Mouse (Mus musculus): Measurements from ENCODE around the gene Plcg2. TPM values are rescaled to one million over a fixed set of nuclear protein-coding genes. Genes with fewer than 3 reads are reported as not detected.
A peak's percentile ranks its signal among the peaks of the same experiment; 100 is the strongest.

Plcg2 gene
- polyA plus RNA-seq, 1 experiment from 2014 or later, result 6.0 TPM

- H3K36me3 ChIP-seq, result no peaks in the 10 kb centered on the region
- peak; percentile 37 for DNase-seq (ENCODE audit: low spot score)
- H3K4me1 ChIP-seq, result peaks cover 17% of the 10 kb centered on the region
- no peaks in the 10 kb centered on the region for H3K9me3 ChIP-seq (replicated peaks)
- no peak overlapping the region for H3K27ac ChIP-seq
- peak overlapping the region; percentile 63 for H3K4me3 ChIP-seq
- WGBS, result 7% methylated on average over 20 of the region's 20 CpGs
- peaks cover 44% of the 10 kb centered on the region for H3K27me3 ChIP-seq (ENCODE audit: low read depth, poor library complexity, severe bottlenecking)
Observed at GRCm38 (mm10) chr8:117498915-117499540, 937 bp downstream of the Plcg2 start.

GRCm38 (mm10) chr8:117500232-117500823 is 2.2 kb downstream of the Plcg2 start:
- no peak for DNase-seq (ENCODE audit: low spot score)
- 80% methylated on average over 5 of the region's 5 CpGs for WGBS
- H3K36me3 ChIP-seq, result no peaks in the 10 kb centered on the region
- H3K4me1 ChIP-seq, result peaks cover 17% of the 10 kb centered on the region
- no peak overlapping the region for H3K4me3 ChIP-seq
- H3K27me3 ChIP-seq (ENCODE audit: low read depth, poor library complexity, severe bottlenecking), result peaks cover 31% of the 10 kb centered on the region
- H3K9me3 ChIP-seq (replicated peaks), result no peaks in the 10 kb centered on the region
- H3K27ac ChIP-seq, result no peak overlapping the region

DNA sequence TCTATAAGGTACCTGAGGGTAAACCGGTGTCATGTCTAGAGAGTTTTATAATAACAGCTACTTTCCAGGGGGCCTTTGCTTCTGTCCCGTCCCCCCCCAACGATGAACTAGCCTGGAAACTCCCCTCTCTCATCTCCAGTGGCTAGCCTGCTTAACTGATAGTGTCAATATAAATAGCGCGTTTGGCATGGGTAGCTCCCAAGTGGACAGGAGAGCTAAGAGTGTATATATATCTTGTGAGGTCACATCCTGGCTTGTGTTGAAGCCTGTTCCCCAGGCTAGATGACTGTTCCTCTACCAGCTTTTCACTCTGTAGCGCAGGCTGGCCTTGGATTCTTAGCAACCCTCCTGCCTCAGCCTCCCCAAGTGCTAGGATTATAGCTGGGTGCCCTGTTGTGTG is 3.2 kb downstream of the Plcg2 start:
- H3K9me3 ChIP-seq (replicated peaks), result no peaks in the 10 kb centered on the region

GRCm38 (mm10) chr8:117503405-117504069 is 5.4 kb downstream of the Plcg2 start:
- Histone ChIP-seq H3K9me3 (replicated peaks) (no peaks in the 10 kb centered on the region), H3K27ac (no peak overlapping the region), H3K27me3 (ENCODE audit: low read depth, poor library complexity, severe bottlenecking) (peaks cover 9% of the 10 kb centered on the region), H3K4me1 (peaks cover 9% of the 10 kb centered on the region), H3K4me3 (no peak overlapping the region), H3K36me3 (no peaks in the 10 kb centered on the region)
- WGBS, result 69% methylated on average over 13 of the region's 13 CpGs
- DNase-seq (ENCODE audit: low spot score), result no peak

More for the DNA sequence above, 3.2 kb downstream of the Plcg2 start:
- Histone ChIP-seq H3K27ac (no peak overlapping the region), H3K4me3 (no peak overlapping the region), H3K4me1 (peaks cover 17% of the 10 kb centered on the region), H3K36me3 (no peaks in the 10 kb centered on the region), H3K27me3 (ENCODE audit: low read depth, poor library complexity, severe bottlenecking) (peaks cover 30% of the 10 kb centered on the region)
- DNase-seq (ENCODE audit: low spot score), result no peak
- WGBS, result 92% methylated on average over 6 of the region's 6 CpGs

GRCm38 (mm10) chr8:117507703-117508102 is 9.6 kb downstream of the Plcg2 start:
- no peak for DNase-seq (ENCODE audit: low spot score)
- Histone ChIP-seq H3K36me3 (no peaks in the 10 kb centered on the region), H3K27me3 (ENCODE audit: low read depth, poor library complexity, severe bottlenecking) (no peaks in the 10 kb centered on the region), H3K9me3 (replicated peaks) (no peaks in the 10 kb centered on the region), H3K27ac (no peak overlapping the region), H3K4me3 (no peak overlapping the region), H3K4me1 (no peaks in the 10 kb centered on the region)
- 82% methylated on average over 8 of the region's 8 CpGs for WGBS

DNA sequence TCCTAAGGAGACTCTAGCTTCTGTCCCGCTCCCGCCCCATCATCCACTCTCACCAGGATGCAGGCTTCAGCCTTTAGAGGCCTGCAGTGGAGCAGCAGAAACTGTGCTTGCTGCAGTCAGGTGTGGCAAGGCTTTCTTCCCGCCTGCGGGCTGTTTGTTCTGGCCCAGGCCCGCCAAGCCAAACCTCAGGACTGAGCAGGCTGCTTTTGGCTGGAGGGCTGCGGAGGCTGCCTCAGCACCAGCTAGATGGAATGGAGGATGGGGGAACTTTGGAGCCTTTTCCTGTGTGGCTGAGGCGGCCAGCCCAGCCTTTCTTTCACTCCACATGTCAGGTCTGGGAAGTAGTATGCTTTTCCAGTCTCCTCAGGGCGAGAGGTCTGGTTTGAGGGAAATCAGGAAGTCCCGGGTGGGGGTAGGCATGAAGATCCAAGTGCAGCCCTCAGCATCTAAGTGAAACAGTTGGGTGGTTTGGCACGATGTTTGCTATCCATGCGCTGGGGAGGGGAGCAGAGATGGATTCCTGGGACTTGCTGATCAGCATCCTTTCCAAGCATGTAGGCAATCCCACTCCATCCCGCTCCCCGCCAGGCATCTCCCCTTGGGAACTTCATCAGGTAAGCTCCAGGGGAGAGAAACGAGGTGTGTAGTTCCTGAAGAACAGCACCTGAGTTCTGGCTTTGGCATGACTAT is 18.9 kb downstream of the Plcg2 start:
- no peaks in the 10 kb centered on the region for H3K9me3 ChIP-seq (replicated peaks)
- 0 out of 2 replicates have a peak overlapping the region, but pooled peaks have one; percentile 37 for H3K27ac ChIP-seq
- no peaks in the 10 kb centered on the region for H3K36me3 ChIP-seq
- no peaks in the 10 kb centered on the region for H3K27me3 ChIP-seq (ENCODE audit: low read depth, poor library complexity, severe bottlenecking)
- no peak overlapping the region for H3K4me3 ChIP-seq
- DNase-seq (ENCODE audit: low spot score), result no peak
- WGBS, result 73% methylated on average over 14 of the region's 14 CpGs
- H3K4me1 ChIP-seq, result peaks cover 11% of the 10 kb centered on the region

GRCm38 (mm10) chr8:117517861-117518260 is 19.8 kb downstream of the Plcg2 start:
- 91% methylated on average over 9 of the region's 9 CpGs for WGBS
- Histone ChIP-seq H3K27me3 (ENCODE audit: low read depth, poor library complexity, severe bottlenecking) (no peaks in the 10 kb centered on the region), H3K4me3 (no peak overlapping the region)

DNA sequence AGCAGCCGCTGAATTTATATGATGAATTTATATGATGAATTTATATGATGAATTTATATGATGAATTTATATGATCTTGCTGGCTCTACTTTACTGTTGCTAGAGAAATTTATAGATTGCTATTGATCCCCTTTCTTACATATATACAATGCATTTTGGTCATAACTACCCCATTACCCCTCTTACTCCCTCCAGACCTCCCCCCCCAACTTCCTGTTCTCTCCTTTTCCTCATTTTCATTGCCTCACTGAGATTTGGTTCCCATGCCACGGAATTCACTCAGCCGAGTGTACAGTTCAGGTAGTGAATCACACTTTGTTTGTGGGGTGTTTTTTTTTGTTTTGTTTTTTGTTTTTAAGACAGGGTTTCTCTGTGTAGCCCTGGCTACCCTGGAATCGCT is 20.8 kb downstream of the Plcg2 start:
- Histone ChIP-seq H3K27ac (no peak overlapping the region), H3K9me3 (replicated peaks) (no peaks in the 10 kb centered on the region), H3K27me3 (ENCODE audit: low read depth, poor library complexity, severe bottlenecking) (no peaks in the 10 kb centered on the region), H3K4me1 (peaks cover 5% of the 10 kb centered on the region; the same call in 1 of the 2 replicates), H3K4me3 (no peak overlapping the region), H3K36me3 (no peaks in the 10 kb centered on the region)
- WGBS, result 88% methylated on average over 4 of the region's 4 CpGs
- no peak for DNase-seq (ENCODE audit: low spot score)

More at GRCm38 (mm10) chr8:117517861-117518260, 19.8 kb downstream of the Plcg2 start:
- DNase-seq (ENCODE audit: low spot score), result no peak
- Histone ChIP-seq H3K36me3 (no peaks in the 10 kb centered on the region), H3K9me3 (replicated peaks) (no peaks in the 10 kb centered on the region), H3K27ac (no peak overlapping the region), H3K4me1 (peaks cover 11% of the 10 kb centered on the region)

DNA sequence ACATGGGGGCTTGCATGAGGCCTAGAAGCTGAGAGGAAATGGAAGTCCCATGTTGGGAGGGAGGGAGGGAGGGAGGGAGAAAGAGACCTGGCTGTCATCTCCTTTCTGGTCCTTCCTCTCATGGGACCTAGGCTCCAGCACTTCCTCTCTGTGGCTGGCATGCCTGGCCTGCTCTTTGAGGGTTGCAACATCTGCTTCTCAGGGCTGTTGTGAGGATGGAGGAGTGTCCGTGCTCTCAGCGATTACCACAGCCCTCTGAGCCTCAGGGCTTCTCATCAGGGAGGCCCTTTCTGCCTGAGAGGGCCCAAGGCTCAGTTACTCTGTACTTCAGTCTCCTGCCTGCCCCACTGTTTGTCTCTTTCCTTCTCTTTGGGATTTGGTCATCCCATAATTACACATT is 28.1 kb downstream of the Plcg2 start:
- H3K36me3 ChIP-seq, result no peaks in the 10 kb centered on the region
- H3K27ac ChIP-seq, result 0 out of 2 replicates have a peak overlapping the region, but pooled peaks have one; percentile 5
- H3K27me3 ChIP-seq (ENCODE audit: low read depth, poor library complexity, severe bottlenecking), result no peaks in the 10 kb centered on the region
- H3K4me3 ChIP-seq, result no peak overlapping the region
- no peak for DNase-seq (ENCODE audit: low spot score)
- WGBS, result 49% methylated on average over 2 of the region's 2 CpGs
- peaks cover 10% of the 10 kb centered on the region for H3K4me1 ChIP-seq
- H3K9me3 ChIP-seq (replicated peaks), result no peaks in the 10 kb centered on the region

GRCm38 (mm10) chr8:117527983-117528382 is 29.9 kb downstream of the Plcg2 start:
- no peak overlapping the region for H3K4me3 ChIP-seq
- DNase-seq (ENCODE audit: low spot score), result no peak
- no peaks in the 10 kb centered on the region for H3K9me3 ChIP-seq (replicated peaks)
- no peaks in the 10 kb centered on the region for H3K27me3 ChIP-seq (ENCODE audit: low read depth, poor library complexity, severe bottlenecking)
- no peaks in the 10 kb centered on the region for H3K36me3 ChIP-seq
- 82% methylated on average over 5 of the region's 5 CpGs for WGBS
- peaks cover 10% of the 10 kb centered on the region for H3K4me1 ChIP-seq
- H3K27ac ChIP-seq, result no peak overlapping the region

- Histone ChIP-seq H3K9me3 (replicated peaks) (no peaks in the 10 kb centered on the region), H3K27ac (no peak overlapping the region), H3K4me1 (peaks cover 10% of the 10 kb centered on the region), H3K4me3 (no peak overlapping the region), H3K27me3 (ENCODE audit: low read depth, poor library complexity, severe bottlenecking) (no peaks in the 10 kb centered on the region), H3K36me3 (no peaks in the 10 kb centered on the region)
- DNase-seq (ENCODE audit: low spot score), result no peak
- WGBS, result 83% methylated on average over 5 of the region's 5 CpGs
Observed at GRCm38 (mm10) chr8:117529177-117529576, 31.1 kb downstream of the Plcg2 start.

GRCm38 (mm10) chr8:117532381-117532972 is 34.4 kb downstream of the Plcg2 start:
- no peak overlapping the region for H3K27ac ChIP-seq
- H3K4me1 ChIP-seq, result peaks cover 10% of the 10 kb centered on the region
- H3K36me3 ChIP-seq, result no peaks in the 10 kb centered on the region
- H3K27me3 ChIP-seq (ENCODE audit: low read depth, poor library complexity, severe bottlenecking), result no peaks in the 10 kb centered on the region
- H3K9me3 ChIP-seq (replicated peaks), result no peaks in the 10 kb centered on the region
- WGBS, result 92% methylated on average over 15 of the region's 15 CpGs
- no peak for DNase-seq (ENCODE audit: low spot score)
- H3K4me3 ChIP-seq, result no peak overlapping the region
